Mouse (Mus musculus) lung, postnatal 0 days (tissue): Measurements from ENCODE around the gene Fam69a.

Source experiments
- CTCF ChIP-seq: IDR thresholded peaks from 2 replicates; pipeline ENCODE4 v1.5.1; 2016; ENCODE audit warnings: antibody characterized with exemption, mild to moderate bottlenecking
- EP300 ChIP-seq: IDR thresholded peaks from 2 replicates; pipeline ENCODE4 v1.6.1; 2016; ENCODE audit warnings: antibody characterized with exemption, mild to moderate bottlenecking, control low read depth

- TF ChIP-seq CTCF (no peak), EP300 (no peak)
Measured at GRCm38 (mm10) chr5:108015422-108015821, 28.5 kb upstream of the Fam69a start.
